Mouse (Mus musculus) liver, embryonic 11.5 days (tissue): ENCODE measurements around the gene Ubap2. TPM values are rescaled to one million over a fixed set of nuclear protein-coding genes. Genes with fewer than 3 reads are reported as not detected.

Source experiments
- ATAC-seq: fragments of 200-750 bp; cut with Nextera tagmentation; replicated peaks from 2 replicates; pipeline ENCODE4 v1.8.0; 2017; ENCODE audit warnings: moderate number of reproducible peaks, mild to moderate bottlenecking, moderate TSS enrichment, moderate library complexity; ENCODE audit not compliant: low FRiP score
- DNase-seq: peaks from one replicate; pipeline ENCODE4 v3.0.0-alpha.2; 2017; ENCODE audit warnings: low spot score
- H3K27ac ChIP-seq: fragments of 300-500 bp; sonication (generic); 2 replicates; pipeline ENCODE4 v1.5.1; 2014; ENCODE audit warnings: mild to moderate bottlenecking, low read depth, low read length, control low read depth
- H3K27me3 ChIP-seq: fragments of 300-500 bp; sonication (generic); replicated peaks from 2 replicates; pipeline ENCODE4 v1.6.1; 2014; ENCODE audit warnings: low read length, mixed read lengths; ENCODE audit not compliant: control insufficient read depth, insufficient read depth
- H3K36me3 ChIP-seq: fragments of 300-500 bp; sonication (generic); 2 replicates; pipeline ENCODE4 v1.6.1; 2014; ENCODE audit warnings: mild to moderate bottlenecking, low read length, moderate library complexity, mixed read lengths; ENCODE audit not compliant: control insufficient read depth, insufficient read depth
- H3K4me1 ChIP-seq: fragments of 300-500 bp; sonication (generic); replicated peaks from 2 replicates; pipeline ENCODE4 v1.6.1; 2014; ENCODE audit warnings: low read length, mixed read lengths; ENCODE audit not compliant: control insufficient read depth, insufficient read depth
- H3K4me2 ChIP-seq: fragments of 300-500 bp; sonication (generic); 2 replicates; pipeline ENCODE4 v1.6.1; 2014; ENCODE audit warnings: mild to moderate bottlenecking, control low read depth, moderate library complexity
- H3K4me3 ChIP-seq: fragments of 300-500 bp; sonication (generic); 2 replicates; pipeline ENCODE4 v1.5.1; 2014; ENCODE audit warnings: low read depth, low read length, control low read depth
- H3K9ac ChIP-seq: fragments of 300-500 bp; sonication (generic); 2 replicates; pipeline ENCODE4 v1.6.1; 2014; ENCODE audit warnings: low read depth, low read length, control low read depth
- H3K9me3 ChIP-seq: fragments of 300-500 bp; sonication (generic); 2 replicates; pipeline ENCODE4 v1.6.1; 2016; ENCODE audit warnings: low read length, inconsistent platforms, mixed read lengths; ENCODE audit not compliant: control insufficient read depth
- WGBS: fragments of 180-500 bp; shearing (Covaris S2); extraction: QIAGEN DNeasy Blood & Tissue Kit; methylation state at CpG from one replicate; pipeline ENCODE4 v1.1.7; 2014; 5-methylcytosine and 5-hydroxymethylcytosine counted together
- polyA plus RNA-seq: library from polyadenylated mRNA; unstranded; fragments of >200 nt; fragmentation: Nextera tagmentation; extraction: Ambion mirVana; gene quantifications from 2 replicates; pipeline ENCODE4 v1.2.1, GENCODE M21; 2014

The Ubap2 gene
- 82.8 and 85.6 TPM in 2 replicates for polyA plus RNA-seq

DNA sequence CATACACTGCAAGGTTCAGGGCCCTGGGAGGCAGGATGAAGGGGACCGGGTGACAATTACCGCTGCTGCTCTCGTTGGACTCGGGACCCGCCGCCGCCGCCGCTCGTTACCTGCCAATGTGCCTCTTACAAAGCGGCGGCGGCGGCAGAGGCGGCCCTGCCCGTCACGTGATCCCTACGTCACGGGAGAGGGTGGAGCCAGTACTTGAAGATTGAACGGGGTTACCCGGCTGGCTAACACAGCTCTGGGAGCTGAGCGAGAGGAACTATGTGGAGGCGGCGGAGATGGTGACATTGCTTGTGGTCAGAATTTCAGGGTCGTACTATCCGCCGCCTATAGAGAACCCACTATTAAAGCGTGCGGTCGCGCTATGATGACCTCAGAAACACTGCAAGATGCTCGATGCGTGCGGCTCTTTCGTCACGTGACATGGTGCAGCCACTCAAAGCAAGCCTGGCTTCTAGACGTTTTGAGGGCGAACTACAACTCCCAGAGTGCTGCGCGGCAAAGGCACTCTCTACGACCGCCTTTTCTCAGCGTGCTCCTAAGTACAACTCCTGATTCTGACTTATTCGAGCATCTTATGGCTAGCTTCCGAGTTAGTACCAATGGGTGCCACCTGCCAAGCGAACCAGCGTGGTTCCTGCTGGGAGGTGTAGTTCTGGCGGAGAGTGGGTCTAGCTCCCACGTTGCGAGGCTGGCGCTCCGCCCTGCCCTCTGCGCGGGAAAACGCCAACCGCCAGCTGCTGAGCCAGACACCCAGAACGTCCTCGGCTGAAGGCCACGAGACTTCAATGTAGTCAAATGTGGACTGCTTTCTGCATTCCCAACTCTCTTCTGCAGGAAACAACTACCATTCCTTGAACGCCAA, at the start of gene Ubap2:
Gene Ubap2 (minus strand): TSS at position 165 of the 871 bp plus-strand sequence.
- H3K27me3 ChIP-seq: no peaks in the 10 kb centered on the region
- H3K4me2 ChIP-seq: peak within 1 kb of the TSS; percentile 78
- ATAC-seq (peak; percentile 95), DNase-seq (peak; percentile 96)
- H3K9ac ChIP-seq: peak within 1 kb of the TSS; percentile 85
- under 1% methylated on average over 60 of the region's 60 CpGs for WGBS
- H3K36me3 ChIP-seq: peaks cover 9% of the 10 kb centered on the region
- H3K9me3 ChIP-seq: no peaks in the 10 kb centered on the region
- peak within 1 kb of the TSS; percentile 86 for H3K27ac ChIP-seq
- peaks cover 25% of the 10 kb centered on the region for H3K4me1 ChIP-seq
- H3K4me3 ChIP-seq: peak within 1 kb of the TSS; percentile 80

DNA sequence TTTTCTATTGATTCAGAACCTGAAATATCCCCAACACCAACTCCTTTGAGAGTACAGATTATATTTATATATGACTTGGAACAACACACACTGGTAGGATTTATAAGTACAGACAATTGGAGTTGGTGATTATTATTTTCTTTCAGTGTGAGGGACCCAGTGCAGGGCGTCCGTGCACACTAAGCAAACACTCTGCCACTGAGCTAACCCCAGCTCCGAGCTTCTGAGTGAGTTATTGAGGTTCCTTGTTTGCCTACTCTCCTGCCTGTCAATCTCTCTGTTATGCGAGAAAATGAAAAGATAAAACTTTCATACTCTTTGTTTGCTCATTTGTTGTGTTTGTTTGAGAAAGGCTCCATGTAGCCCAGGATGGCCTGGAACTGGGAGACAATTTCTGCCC, 46.0 kb upstream of the Ubap2 start:
- H3K4me1 ChIP-seq: no peaks in the 10 kb centered on the region
- ATAC-seq: no peak
- H3K27me3 ChIP-seq: no peaks in the 10 kb centered on the region
- DNase-seq: no peak
- H3K4me3 ChIP-seq: no peak overlapping the region
- H3K27ac ChIP-seq: no peak overlapping the region
- H3K4me2 ChIP-seq: no peak overlapping the region
- 62% methylated on average over 4 of the region's 4 CpGs for WGBS
- H3K9me3 ChIP-seq: no peaks in the 10 kb centered on the region
- no peaks in the 10 kb centered on the region for H3K36me3 ChIP-seq
- no peak overlapping the region for H3K9ac ChIP-seq

DNA sequence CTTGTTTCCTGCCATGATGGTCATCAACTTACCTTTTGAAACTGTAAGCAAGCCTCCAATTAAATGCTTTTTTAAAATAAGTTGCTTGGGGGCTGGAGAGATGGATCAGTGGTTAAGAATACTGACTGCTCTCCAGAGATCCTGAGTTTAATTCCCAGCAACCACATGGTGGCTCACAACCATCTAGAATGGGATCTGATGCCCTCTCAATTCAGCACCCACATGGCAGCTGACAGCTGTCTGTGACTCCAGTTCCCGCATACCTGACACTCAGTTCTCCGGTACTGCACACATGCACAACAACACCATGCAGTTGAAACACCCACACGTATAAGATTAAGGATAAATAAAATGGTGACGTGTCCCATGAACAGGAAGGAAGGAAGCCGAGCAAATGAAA, 43.3 kb upstream of the Ubap2 start:
- WGBS: 81% methylated on average over 5 of the region's 5 CpGs
- H3K4me1 ChIP-seq: peaks cover 3% of the 10 kb centered on the region; the same call in 1 of the 2 replicates
- no peak overlapping the region for H3K27ac ChIP-seq
- H3K9ac ChIP-seq: no peak overlapping the region
- H3K4me2 ChIP-seq: no peak overlapping the region
- DNase-seq (no peak), ATAC-seq (no peak)
- no peaks in the 10 kb centered on the region for H3K36me3 ChIP-seq
- no peaks in the 10 kb centered on the region for H3K9me3 ChIP-seq
- H3K27me3 ChIP-seq: no peaks in the 10 kb centered on the region
- no peak overlapping the region for H3K4me3 ChIP-seq

DNA sequence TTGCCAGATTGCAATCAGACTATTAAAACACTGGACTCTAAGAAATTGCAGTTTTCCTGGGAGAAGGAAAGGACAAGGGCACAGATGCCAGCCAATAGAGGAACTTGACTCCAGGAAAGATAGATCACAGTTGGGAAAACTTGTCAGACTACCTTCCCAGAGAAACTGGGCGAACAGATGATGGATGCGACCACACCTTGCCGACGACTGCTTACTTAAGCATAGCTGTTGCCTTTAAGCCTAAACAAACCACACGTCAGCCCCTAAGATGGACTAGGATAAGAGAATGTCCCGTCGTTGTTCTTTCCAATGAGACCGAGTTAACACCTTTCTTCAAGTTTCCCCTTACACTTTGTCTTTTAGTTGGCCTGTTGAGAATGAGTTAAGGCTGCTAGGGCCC, 40.2 kb upstream of the Ubap2 start:
- Histone ChIP-seq H3K9ac (0 out of 2 replicates have a peak overlapping the region, but pooled peaks have one; percentile 25), H3K27me3 (no peaks in the 10 kb centered on the region), H3K9me3 (no peaks in the 10 kb centered on the region), H3K27ac (no peak overlapping the region; the same call in 1 of the 2 replicates), H3K4me3 (peak overlapping the region; percentile 77), H3K36me3 (peaks cover 10% of the 10 kb centered on the region; the same call in 1 of the 2 replicates), H3K4me2 (peak overlapping the region; percentile 67), H3K4me1 (peaks cover 11% of the 10 kb centered on the region; the same call in 1 of the 2 replicates)
- 49% methylated on average over 8 of the region's 8 CpGs for WGBS
- ATAC-seq: no peak
- DNase-seq: no peak

DNA sequence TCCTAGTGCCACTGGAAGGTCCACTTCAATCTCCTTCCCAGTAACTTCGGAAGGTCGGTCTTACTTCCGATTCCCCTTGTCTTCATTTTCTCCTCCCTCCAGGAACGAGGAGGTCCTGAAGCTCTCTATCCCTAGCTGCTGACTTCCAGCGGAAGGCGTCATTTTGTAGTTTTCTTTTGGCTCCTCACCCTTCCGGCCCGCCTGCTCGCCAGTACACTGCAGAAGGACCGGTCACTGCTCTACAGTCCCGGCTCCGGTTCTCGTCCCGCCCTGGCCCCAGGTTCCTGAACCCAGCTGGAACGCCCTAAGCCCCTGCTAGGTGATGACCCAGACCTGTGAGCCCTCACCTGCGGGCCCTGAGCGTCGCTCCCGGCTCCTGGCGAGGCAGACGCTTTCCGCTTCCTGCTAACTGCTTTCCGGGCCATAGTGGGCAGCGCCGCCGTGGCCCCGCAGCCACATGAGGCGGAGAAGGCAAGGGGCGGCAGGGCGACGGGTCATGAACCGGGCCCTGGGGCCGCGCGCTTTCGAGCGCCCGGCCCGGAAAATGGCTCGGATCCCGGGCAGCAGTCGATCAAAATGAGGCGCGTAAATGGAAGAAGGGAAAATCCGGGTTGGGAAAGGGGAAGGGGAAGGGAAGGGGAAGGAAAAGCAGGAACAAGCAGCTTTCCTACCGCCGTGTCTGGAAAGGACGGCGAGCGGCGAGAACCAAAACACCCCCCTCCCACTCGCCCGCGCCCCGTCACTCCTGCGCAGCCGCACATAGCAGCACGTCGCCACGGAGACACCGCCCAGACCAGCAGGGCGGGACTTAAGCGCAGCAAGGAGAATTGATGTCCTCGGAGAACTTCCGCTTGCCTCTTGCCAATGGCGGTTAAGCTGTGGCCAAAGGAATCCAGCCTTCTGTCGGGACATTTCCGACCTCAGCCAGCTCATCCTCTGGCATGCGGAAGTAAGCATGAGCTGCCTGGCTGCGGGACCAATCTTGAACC, 39.5 kb upstream of the Ubap2 start, which contains the start of gene Dcaf12:
Gene Dcaf12 (minus strand): TSS at position 749 of the 989 bp plus-strand sequence.
- Histone ChIP-seq H3K4me3 (peak within 1 kb of the TSS; percentile 77), H3K36me3 (peaks cover 13% of the 10 kb centered on the region; the same call in 1 of the 2 replicates), H3K9me3 (no peaks in the 10 kb centered on the region), H3K27me3 (no peaks in the 10 kb centered on the region), H3K4me1 (peaks cover 11% of the 10 kb centered on the region; the same call in 1 of the 2 replicates), H3K9ac (peak within 1 kb of the TSS; percentile 85), H3K4me2 (peak within 1 kb of the TSS; percentile 93), H3K27ac (peak within 1 kb of the TSS; percentile 90)
- ATAC-seq (peak; percentile 90), DNase-seq (peak; percentile 89)
- WGBS: under 1% methylated on average over 70 of the region's 70 CpGs

DNA sequence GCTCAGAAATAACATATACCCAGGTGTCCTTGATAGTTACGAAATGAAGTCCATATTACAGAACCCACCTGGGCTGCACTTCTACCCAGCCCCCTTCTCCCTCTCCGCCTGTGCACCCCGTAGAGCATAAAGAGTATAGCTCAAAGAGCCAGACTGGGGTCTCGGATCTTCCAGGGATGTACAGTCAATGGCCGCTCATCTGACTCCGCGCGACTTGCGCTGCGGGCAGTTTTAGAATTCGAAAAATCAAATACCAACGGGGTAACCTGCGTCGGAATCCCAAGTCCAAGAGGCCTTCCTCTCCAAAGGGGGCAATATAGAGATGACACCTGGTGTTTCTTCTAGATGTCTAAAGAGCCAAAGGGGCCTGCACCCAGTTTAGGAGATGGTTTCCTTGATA, 38.8 kb upstream of the Ubap2 start:
- Histone ChIP-seq H3K9me3 (no peaks in the 10 kb centered on the region), H3K4me3 (peak overlapping the region; percentile 77), H3K4me2 (peak overlapping the region; percentile 93), H3K27me3 (no peaks in the 10 kb centered on the region), H3K9ac (peak overlapping the region; percentile 85), H3K36me3 (peaks cover 18% of the 10 kb centered on the region), H3K4me1 (peaks cover 11% of the 10 kb centered on the region; the same call in 1 of the 2 replicates), H3K27ac (peak overlapping the region; percentile 90)
- WGBS: 11% methylated on average over 14 of the region's 14 CpGs
- DNase-seq (peak; percentile 43), ATAC-seq (peak; percentile 29; the same call in 1 of the 2 replicates)

DNA sequence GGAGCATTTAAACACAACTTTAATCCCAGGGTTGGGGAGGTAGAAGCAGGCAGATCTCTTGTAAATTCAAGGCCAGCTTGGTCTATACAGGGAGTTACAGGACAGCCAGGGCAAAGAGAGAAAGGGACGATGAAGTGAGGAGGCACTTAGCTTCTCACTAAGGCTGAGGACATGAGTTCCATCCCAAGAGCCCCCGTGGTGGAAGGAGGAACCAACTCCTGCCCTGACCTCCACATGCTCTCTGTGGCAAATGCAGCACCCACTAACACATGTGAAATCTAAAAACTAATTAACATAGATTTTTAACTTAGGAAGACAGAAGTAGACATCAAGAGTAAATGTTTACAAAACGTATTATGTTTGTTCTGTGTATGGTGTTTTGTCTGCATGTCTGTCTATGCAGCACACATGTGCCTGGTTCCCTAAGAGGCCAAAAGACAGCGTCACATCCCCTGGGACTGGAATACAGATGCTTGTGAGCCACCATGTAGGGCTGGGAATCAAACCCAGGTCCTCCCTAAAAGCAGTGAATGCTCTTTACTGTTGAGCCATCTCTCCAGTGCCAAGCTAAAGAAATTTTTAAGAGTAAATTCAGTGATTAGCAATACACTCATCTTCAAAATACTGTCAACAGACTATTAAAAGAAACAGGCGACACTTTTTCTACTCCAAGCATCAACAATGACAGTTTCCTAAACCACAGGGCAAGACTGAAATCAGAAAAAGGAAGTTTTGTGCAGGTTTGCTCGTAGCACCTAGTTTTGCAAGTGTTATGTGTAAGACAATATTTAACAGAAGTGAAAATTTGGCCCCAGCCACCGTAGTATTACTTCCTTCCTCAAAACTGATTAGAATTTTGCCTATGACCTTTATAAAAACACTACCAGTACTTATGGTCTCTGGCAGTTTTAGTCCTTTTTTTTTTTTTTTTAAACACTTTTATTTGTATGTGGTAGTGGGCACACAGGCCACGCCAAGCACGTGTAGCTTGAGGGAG, 35.9 kb upstream of the Ubap2 start:
- Histone ChIP-seq H3K9me3 (no peaks in the 10 kb centered on the region), H3K36me3 (peaks cover 25% of the 10 kb centered on the region), H3K4me3 (no peak overlapping the region), H3K27me3 (no peaks in the 10 kb centered on the region), H3K4me2 (no peak overlapping the region), H3K27ac (no peak overlapping the region), H3K4me1 (peaks cover 15% of the 10 kb centered on the region), H3K9ac (no peak overlapping the region)
- no peak for DNase-seq
- 70% methylated on average over 9 of the region's 9 CpGs for WGBS
- ATAC-seq: no peak
